Mouse (Mus musculus) bone marrow macrophage, adult 2 months (primary cell): ENCODE results near the gene Gck.

Experiments
- CTCF ChIP-seq: IDR thresholded peaks from 2 replicates; pipeline ENCODE4 v1.5.1; 2012; ENCODE audit warnings: low read depth, mild to moderate bottlenecking, low read length, moderate library complexity
- POLR2A ChIP-seq: IDR thresholded peaks from 2 replicates; pipeline ENCODE4 v1.6.1; 2012; ENCODE audit warnings: mild to moderate bottlenecking, low read depth, low read length, borderline replicate concordance

DNA sequence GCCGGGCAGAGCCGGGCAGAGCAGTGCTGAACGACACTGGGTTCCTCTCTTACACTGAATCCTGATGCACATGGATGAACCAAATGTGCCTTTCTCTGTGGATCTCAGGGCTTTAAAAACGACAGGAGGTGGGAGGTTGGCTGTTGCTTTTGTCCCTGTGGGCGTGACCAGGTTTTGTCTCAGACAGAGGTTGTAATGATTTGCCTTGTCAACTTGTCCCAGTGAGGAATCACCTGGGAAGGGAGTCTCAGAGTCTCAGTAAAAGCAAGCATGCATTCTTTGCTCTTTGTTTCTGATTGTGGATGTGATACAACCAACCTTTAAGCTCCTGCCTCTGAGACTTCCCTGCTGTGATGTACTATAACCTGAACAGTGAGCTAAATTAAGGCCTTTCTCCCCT lies 42.8 kb downstream of the Gck start:
- TF ChIP-seq CTCF: no peak
- no peak for TF ChIP-seq POLR2A
